In genomic region chr4:120223108-120223745, GRCm38 (mm10) we compare ENCODE assay signal across 15 mouse cellular contexts.
DNase-seq lines count a peak whose midpoint lies in the region; ATAC-seq lines count a peak whose summit lies in the region.
"Had no signal": no experiment of that assay in that cellular context is flagged by ENCODE, and none has a peak within 500 bp of the region (broad histone marks: within the 10 kb centered on the region; RNA-seq: fewer than 3 reads in every experiment).

No protein-coding gene starts in this region.

- peak; percentile 17; the same call in 1 of the 2 replicates for ATAC-seq in hindbrain, embryonic 12.5 days (ENCODE audit: low FRiP score)
- 0 out of 2 replicates have a peak, but pooled peaks have one; percentile 4 for ATAC-seq in common myeloid progenitor, adult 5-6 weeks (replicated peaks; ENCODE audit: low read depth, poor library complexity, severe bottlenecking)
- ATAC-seq in megakaryocyte progenitor cell, adult 5-6 weeks (replicated peaks; ENCODE audit: poor library complexity) = peak; percentile 12; the same call in 1 of the 2 replicates
- no peak for ATAC-seq in monocyte, adult 5-6 weeks (replicated peaks; ENCODE audit: insufficient number of reproducible peaks, low FRiP score, low TSS enrichment, poor library complexity, severe bottlenecking)

- no peak overlapping the region for H3K4me2 ChIP-seq in hindbrain, embryonic 12.5 days (replicated peaks)
- H3K4me2 ChIP-seq: heart, embryonic 12.5 days; hindbrain, embryonic 15.5 days; lung, embryonic 15.5 days; midbrain, embryonic 12.5 days; stomach, embryonic 15.5 days had no signal

- DNase-seq in hindbrain, embryonic 10.5 days (ENCODE audit: low spot score) = no peak
- DNase-seq in MN1 (ENCODE audit: low spot score) = peak; percentile 21
- DNase-seq in embryo, embryonic 11 days = no peak
- DNase-seq: adrenal gland, postnatal 14 days; right cerebral cortex, postnatal 4 days had no signal

- peaks cover 9% of the 10 kb centered on the region; the same call in 1 of the 2 replicates for H3K4me1 ChIP-seq in hindbrain, embryonic 12.5 days
- no peaks in the 10 kb centered on the region for H3K4me1 ChIP-seq in hindbrain, embryonic 10.5 days (replicated peaks)

- H3K36me3 ChIP-seq in hindbrain, embryonic 12.5 days = no peaks in the 10 kb centered on the region
- H3K36me3 ChIP-seq in hindbrain, embryonic 10.5 days = no peaks in the 10 kb centered on the region
- H3K36me3 ChIP-seq: forebrain, embryonic 10.5 days; heart, embryonic 12.5 days; hindbrain, embryonic 15.5 days; lung, embryonic 15.5 days; midbrain, embryonic 12.5 days; stomach, embryonic 15.5 days had no signal

- WGBS in hindbrain, embryonic 12.5 days = 78% methylated on average over 7 of the region's 7 CpGs
- WGBS in hindbrain, embryonic 10.5 days = 80% methylated on average over 7 of the region's 7 CpGs

- H3K27ac ChIP-seq in hindbrain, embryonic 12.5 days = no peak overlapping the region
- no peak overlapping the region for H3K27ac ChIP-seq in hindbrain, embryonic 10.5 days
- H3K27ac ChIP-seq: forebrain, embryonic 10.5 days; hindbrain, embryonic 15.5 days; lung, embryonic 15.5 days; midbrain, embryonic 12.5 days; stomach, embryonic 15.5 days had no signal

- no peak overlapping the region for H3K4me3 ChIP-seq in hindbrain, embryonic 12.5 days
- H3K4me3 ChIP-seq in hindbrain, embryonic 10.5 days = no peak overlapping the region
- H3K4me3 ChIP-seq: forebrain, embryonic 10.5 days; heart, embryonic 12.5 days; hindbrain, embryonic 15.5 days; lung, embryonic 15.5 days; midbrain, embryonic 12.5 days; stomach, embryonic 15.5 days had no signal

- no peaks in the 10 kb centered on the region for H3K27me3 ChIP-seq in hindbrain, embryonic 12.5 days
- H3K27me3 ChIP-seq in hindbrain, embryonic 10.5 days (ENCODE audit: insufficient read depth, poor library complexity, severe bottlenecking) = peaks cover 4% of the 10 kb centered on the region; the same call in 1 of the 2 replicates
- H3K27me3 ChIP-seq: hindbrain, embryonic 15.5 days; lung, embryonic 15.5 days; stomach, embryonic 15.5 days had no signal

- no peak overlapping the region for H3K9ac ChIP-seq in hindbrain, embryonic 12.5 days
- H3K9ac ChIP-seq: heart, embryonic 12.5 days; hindbrain, embryonic 15.5 days; lung, embryonic 15.5 days; midbrain, embryonic 12.5 days; stomach, embryonic 15.5 days had no signal

- no peaks in the 10 kb centered on the region for H3K9me3 ChIP-seq in hindbrain, embryonic 12.5 days (replicated peaks)
- no peaks in the 10 kb centered on the region for H3K9me3 ChIP-seq in hindbrain, embryonic 10.5 days
- H3K9me3 ChIP-seq: forebrain, embryonic 10.5 days; heart, embryonic 12.5 days; hindbrain, embryonic 15.5 days; lung, embryonic 15.5 days; midbrain, embryonic 12.5 days; stomach, embryonic 15.5 days had no signal
